Mouse (Mus musculus) hindbrain, postnatal 0 days (tissue): ENCODE results near the gene Gpr160. TPM values are rescaled to one million over a fixed set of nuclear protein-coding genes. Genes with fewer than 3 reads are reported as not detected.

ENCODE experiments used
- ATAC-seq: fragments of 200-750 bp; cut with Nextera tagmentation; 2 replicates; pipeline ENCODE4 v1.8.0; 2017; ENCODE audit warnings: mild to moderate bottlenecking, moderate TSS enrichment, moderate library complexity
- DNase-seq: peaks from one replicate; pipeline ENCODE4 v3.0.0-alpha.2; 2015; ENCODE audit warnings: low spot score
- H3K27ac ChIP-seq: fragments of 300-500 bp; sonication (generic); 2 replicates; pipeline ENCODE4 v1.5.1; 2014; ENCODE audit warnings: mild to moderate bottlenecking
- H3K27me3 ChIP-seq: fragments of 300-500 bp; sonication (generic); 2 replicates; pipeline ENCODE4 v1.6.1; 2014; ENCODE audit warnings: low read length, mixed read lengths; ENCODE audit not compliant: insufficient read depth
- H3K36me3 ChIP-seq: fragments of 300-500 bp; sonication (generic); 2 replicates; pipeline ENCODE4 v1.6.1; 2014; ENCODE audit warnings: low read length, mixed read lengths; ENCODE audit not compliant: insufficient read depth
- H3K4me1 ChIP-seq: fragments of 300-500 bp; sonication (generic); 2 replicates; pipeline ENCODE4 v1.6.1; 2014; ENCODE audit warnings: antibody characterized with exemption, low read length, mixed read lengths; ENCODE audit not compliant: insufficient read depth
- H3K4me2 ChIP-seq: fragments of 300-500 bp; sonication (generic); 2 replicates; pipeline ENCODE4 v1.6.1; 2014; ENCODE audit warnings: low read depth, mild to moderate bottlenecking, low read length, moderate library complexity, mixed read lengths
- H3K4me3 ChIP-seq: fragments of 300-500 bp; sonication (generic); 2 replicates; pipeline ENCODE4 v1.5.1; 2014; ENCODE audit warnings: low read length
- H3K9ac ChIP-seq: fragments of 300-500 bp; sonication (generic); replicated peaks from 2 replicates; pipeline ENCODE4 v1.6.1; 2014; ENCODE audit warnings: mild to moderate bottlenecking, low read length, moderate library complexity, mixed read lengths
- H3K9me3 ChIP-seq: fragments of 300-500 bp; sonication (generic); 2 replicates; pipeline ENCODE4 v1.6.1; 2016; ENCODE audit warnings: low read length, mixed read lengths
- CTCF ChIP-seq: IDR thresholded peaks from 2 replicates; pipeline ENCODE4 v1.5.1; 2016; ENCODE audit warnings: antibody characterized with exemption, control low read depth, low read depth
- WGBS: fragments of 180-500 bp; shearing (Covaris S2); extraction: QIAGEN DNeasy Blood & Tissue Kit; methylation state at CpG from one replicate; pipeline ENCODE4 v1.1.7; 2014; 5-methylcytosine and 5-hydroxymethylcytosine counted together
- polyA plus RNA-seq: library from polyadenylated mRNA; unstranded; fragments of >200 nt; fragmentation: Nextera tagmentation; extraction: Ambion mirVana; gene quantifications from 2 replicates; pipeline ENCODE4 v1.2.1, GENCODE M21; 2015
- total RNA-seq: library from RNA; depleted of rRNA; stranded (reverse); fragments of >200 nt; gene quantifications from 2 replicates; pipeline ENCODE4 v1.2.3, GENCODE M21; 2014

Gene Gpr160
- total and polyA plus RNA-seq, 2 experiments from 2014 or later: 0.78 to 2.3 TPM

DNA sequence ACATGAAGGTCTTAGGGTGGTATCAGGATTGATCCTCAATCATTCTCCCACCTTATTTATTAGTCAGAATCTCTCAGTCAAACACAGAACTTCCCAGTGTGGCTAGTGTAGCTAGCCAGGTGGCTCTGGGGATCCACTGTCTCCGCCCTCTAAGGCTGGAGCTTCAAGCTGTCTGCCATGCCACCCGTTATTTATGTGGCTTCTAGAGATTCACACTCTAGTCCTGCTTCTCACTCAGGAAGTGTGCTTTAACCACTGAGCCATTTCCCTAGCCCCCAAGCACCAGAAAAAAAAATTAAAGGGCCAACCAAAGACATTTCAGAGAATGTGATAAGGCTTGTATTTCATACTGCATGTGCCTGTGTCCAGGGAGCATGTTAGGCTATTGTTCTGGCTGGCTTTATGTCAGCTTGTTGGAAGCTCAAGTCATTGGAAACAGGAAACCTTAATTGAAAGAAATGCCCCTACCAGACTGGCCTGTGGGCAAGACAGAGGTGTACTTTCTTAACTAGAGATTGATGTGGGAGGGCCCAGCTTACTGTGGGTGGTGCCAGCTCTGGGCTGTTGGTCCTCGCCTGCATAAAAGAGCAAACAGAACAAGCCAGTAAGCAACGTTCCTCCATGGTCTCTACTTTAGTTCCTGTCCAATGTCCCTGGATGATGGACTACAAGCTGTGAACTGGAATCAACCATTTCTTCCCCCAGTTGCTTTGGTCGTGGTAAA is 8.1 kb downstream of the Gpr160 start:
- Histone ChIP-seq H3K4me2 (no peak overlapping the region), H3K4me3 (no peak overlapping the region), H3K4me1 (no peaks in the 10 kb centered on the region), H3K9ac (no peak overlapping the region), H3K27ac (no peak overlapping the region), H3K27me3 (no peaks in the 10 kb centered on the region), H3K36me3 (no peaks in the 10 kb centered on the region), H3K9me3 (no peaks in the 10 kb centered on the region)
- ATAC-seq (no peak), DNase-seq (no peak)
- no peak for TF ChIP-seq CTCF
- WGBS: 78% methylated on average over 5 of the region's 5 CpGs

DNA sequence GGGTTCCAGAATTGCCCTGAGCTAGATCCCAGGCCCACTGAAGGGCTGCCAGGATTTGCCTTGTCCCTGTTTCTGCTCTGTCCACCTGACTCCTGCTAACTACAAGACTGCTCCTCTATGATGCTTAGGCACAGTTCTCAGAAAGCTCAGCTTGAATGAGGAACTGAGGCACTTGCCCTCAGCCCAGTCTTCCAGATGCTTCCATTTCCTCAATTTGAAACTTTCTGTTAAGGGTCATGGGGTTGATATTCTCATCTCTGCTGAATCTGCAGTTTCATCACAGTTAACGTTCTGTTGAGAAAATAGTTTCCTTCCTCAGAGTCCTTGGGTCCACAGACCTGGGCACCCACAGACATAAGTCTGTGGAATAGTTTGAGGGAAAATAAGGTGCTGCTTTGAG is 8.9 kb downstream of the Gpr160 start:
- H3K4me3 ChIP-seq: no peak overlapping the region
- no peaks in the 10 kb centered on the region for H3K36me3 ChIP-seq
- 82% methylated on average over 1 of the region's 1 CpGs for WGBS
- H3K4me1 ChIP-seq: no peaks in the 10 kb centered on the region
- DNase-seq: no peak
- no peak overlapping the region for H3K27ac ChIP-seq
- no peak overlapping the region for H3K9ac ChIP-seq
- H3K9me3 ChIP-seq: no peaks in the 10 kb centered on the region
- no peak for TF ChIP-seq CTCF
- H3K27me3 ChIP-seq: no peaks in the 10 kb centered on the region
- ATAC-seq: no peak
- H3K4me2 ChIP-seq: no peak overlapping the region

DNA sequence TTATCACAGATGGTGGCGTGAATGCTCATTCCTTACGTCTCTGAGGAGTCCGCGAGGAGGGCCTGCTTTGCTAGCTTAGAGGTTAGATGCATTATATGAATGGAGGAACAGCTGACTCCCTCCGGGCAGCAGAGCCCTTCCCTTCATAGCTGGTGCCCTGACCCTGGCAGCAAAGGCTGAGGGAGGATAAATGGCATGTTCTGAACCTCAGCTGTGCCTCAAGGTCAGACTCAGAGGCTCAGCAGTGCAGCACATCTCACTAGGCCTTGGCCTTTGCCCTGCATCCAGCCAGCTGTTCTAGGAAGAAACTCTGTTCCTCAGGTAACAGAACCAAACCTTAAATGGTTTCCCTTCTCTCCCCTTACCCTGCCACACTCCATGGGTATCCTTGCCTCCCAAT is 12.4 kb downstream of the Gpr160 start:
- Histone ChIP-seq H3K4me3 (no peak overlapping the region), H3K9me3 (no peaks in the 10 kb centered on the region), H3K4me2 (no peak overlapping the region), H3K9ac (no peak overlapping the region), H3K4me1 (no peaks in the 10 kb centered on the region), H3K36me3 (no peaks in the 10 kb centered on the region), H3K27me3 (no peaks in the 10 kb centered on the region), H3K27ac (no peak overlapping the region)
- ATAC-seq (no peak), DNase-seq (no peak)
- WGBS: 72% methylated on average over 5 of the region's 5 CpGs
- no peak for TF ChIP-seq CTCF

DNA sequence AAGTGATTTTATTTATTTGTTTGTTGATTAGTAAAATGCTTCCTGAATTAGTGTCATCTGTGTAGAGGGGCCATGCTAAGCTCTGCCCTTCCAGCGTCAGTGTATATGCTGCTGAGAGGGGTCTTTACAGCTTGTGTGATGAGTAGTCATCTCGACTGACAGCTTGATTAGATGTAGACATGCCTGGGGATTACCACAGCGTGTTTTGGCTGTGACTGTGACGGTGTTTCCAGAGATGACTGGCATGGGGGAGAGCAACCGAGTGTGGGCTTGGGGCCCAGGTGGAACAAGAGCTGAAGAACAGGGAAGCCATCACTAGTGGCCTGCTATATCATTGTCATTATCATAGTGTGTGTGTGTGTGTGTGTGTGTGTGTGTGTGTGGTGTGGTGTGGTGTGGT is 12.9 kb downstream of the Gpr160 start:
- no peaks in the 10 kb centered on the region for H3K36me3 ChIP-seq
- H3K4me3 ChIP-seq: no peak overlapping the region
- no peak overlapping the region for H3K27ac ChIP-seq
- 62% methylated on average over 5 of the region's 5 CpGs for WGBS
- DNase-seq (no peak), ATAC-seq (no peak)
- no peaks in the 10 kb centered on the region for H3K27me3 ChIP-seq
- no peak for TF ChIP-seq CTCF
- H3K9me3 ChIP-seq: no peaks in the 10 kb centered on the region
- no peaks in the 10 kb centered on the region for H3K4me1 ChIP-seq
- no peak overlapping the region for H3K4me2 ChIP-seq
- no peak overlapping the region for H3K9ac ChIP-seq

DNA sequence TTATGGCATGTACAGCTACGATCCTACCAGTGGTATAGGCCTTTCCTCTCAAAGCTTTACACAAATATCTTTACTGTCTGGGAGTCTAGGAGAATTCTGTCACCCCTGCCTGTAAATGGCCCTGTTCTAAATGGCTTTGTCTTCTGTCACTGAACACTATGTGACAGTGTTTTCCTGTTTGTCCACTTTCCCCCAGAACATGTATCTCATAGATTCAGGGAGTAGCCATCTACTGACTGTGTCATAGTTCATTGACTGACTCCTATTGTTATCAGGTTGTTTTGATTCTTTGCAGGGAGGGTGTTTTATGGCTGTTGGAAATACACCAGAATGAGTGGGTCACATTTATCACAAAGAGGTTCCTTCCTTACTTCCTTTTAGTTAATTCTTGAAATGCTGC is 14.2 kb downstream of the Gpr160 start:
- no peak overlapping the region for H3K27ac ChIP-seq
- H3K4me3 ChIP-seq: no peak overlapping the region

DNA sequence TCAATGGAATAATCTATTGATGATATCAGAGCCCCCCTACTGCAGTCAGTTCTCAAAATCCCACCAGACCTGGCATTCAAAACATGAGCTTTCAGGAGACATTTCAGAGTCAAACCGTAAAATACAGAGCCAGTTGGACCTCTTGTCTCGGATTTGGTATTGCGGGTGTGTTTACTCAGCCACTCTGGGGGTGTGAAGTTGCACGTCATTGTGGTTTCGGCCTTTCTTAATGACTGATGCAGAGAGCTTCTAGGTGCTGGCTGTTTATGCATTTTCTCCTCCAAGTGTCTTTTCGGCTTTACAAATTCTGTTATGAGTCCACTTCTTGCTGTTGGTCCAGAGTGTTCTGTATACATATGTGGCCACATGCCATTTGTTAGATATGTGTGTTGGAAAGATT is 21.0 kb downstream of the Gpr160 start:
- H3K27ac ChIP-seq: no peak overlapping the region
- WGBS: 94% methylated on average over 6 of the region's 6 CpGs
- H3K27me3 ChIP-seq: no peaks in the 10 kb centered on the region
- no peaks in the 10 kb centered on the region for H3K9me3 ChIP-seq
- no peak overlapping the region for H3K4me3 ChIP-seq
- no peaks in the 10 kb centered on the region for H3K36me3 ChIP-seq
- no peak for TF ChIP-seq CTCF
- no peak overlapping the region for H3K9ac ChIP-seq
- DNase-seq: no peak
- ATAC-seq: no peak
- no peaks in the 10 kb centered on the region for H3K4me1 ChIP-seq
- H3K4me2 ChIP-seq: no peak overlapping the region

More for the DNA sequence above, 14.2 kb downstream of the Gpr160 start:
- no peaks in the 10 kb centered on the region for H3K4me1 ChIP-seq
- WGBS: 81% methylated on average over 1 of the region's 1 CpGs
- H3K9me3 ChIP-seq: no peaks in the 10 kb centered on the region
- DNase-seq: no peak
- H3K36me3 ChIP-seq: no peaks in the 10 kb centered on the region
- TF ChIP-seq CTCF: no peak
- H3K9ac ChIP-seq: no peak overlapping the region
- H3K4me2 ChIP-seq: no peak overlapping the region
- no peaks in the 10 kb centered on the region for H3K27me3 ChIP-seq
- ATAC-seq: no peak

DNA sequence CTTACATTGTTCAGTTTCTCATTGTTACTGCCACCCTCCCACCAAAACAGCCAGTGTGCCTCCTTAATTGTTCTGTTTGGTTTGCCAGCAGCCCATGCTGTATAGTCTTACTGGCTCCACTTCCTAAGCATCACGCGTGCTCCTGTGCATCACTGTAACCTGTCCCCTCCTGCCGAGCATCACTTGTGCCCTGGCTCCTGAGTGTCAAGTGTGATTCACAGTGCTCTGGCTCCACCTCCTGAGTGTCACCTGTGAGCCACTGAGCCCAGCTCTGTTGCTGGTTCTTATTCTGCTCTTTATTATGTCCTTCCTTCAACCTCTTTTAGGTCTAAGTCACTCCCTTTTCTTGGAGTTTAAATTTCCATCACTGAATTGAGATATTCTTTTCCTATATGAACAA is 31.7 kb downstream of the Gpr160 start:
- ATAC-seq (no peak), DNase-seq (no peak)
- Histone ChIP-seq H3K27me3 (no peaks in the 10 kb centered on the region), H3K4me2 (no peak overlapping the region), H3K9ac (no peak overlapping the region), H3K4me3 (no peak overlapping the region), H3K9me3 (0 out of 2 replicates have a peak, but pooled peaks cover 1% of the 10 kb centered on the region), H3K36me3 (no peaks in the 10 kb centered on the region), H3K27ac (no peak overlapping the region), H3K4me1 (no peaks in the 10 kb centered on the region)
- no peak for TF ChIP-seq CTCF
- 90% methylated on average over 3 of the region's 3 CpGs for whole genome bisulfite sequencing
